ENCODE assay signal across 8 mouse cellular contexts in the genomic region with DNA sequence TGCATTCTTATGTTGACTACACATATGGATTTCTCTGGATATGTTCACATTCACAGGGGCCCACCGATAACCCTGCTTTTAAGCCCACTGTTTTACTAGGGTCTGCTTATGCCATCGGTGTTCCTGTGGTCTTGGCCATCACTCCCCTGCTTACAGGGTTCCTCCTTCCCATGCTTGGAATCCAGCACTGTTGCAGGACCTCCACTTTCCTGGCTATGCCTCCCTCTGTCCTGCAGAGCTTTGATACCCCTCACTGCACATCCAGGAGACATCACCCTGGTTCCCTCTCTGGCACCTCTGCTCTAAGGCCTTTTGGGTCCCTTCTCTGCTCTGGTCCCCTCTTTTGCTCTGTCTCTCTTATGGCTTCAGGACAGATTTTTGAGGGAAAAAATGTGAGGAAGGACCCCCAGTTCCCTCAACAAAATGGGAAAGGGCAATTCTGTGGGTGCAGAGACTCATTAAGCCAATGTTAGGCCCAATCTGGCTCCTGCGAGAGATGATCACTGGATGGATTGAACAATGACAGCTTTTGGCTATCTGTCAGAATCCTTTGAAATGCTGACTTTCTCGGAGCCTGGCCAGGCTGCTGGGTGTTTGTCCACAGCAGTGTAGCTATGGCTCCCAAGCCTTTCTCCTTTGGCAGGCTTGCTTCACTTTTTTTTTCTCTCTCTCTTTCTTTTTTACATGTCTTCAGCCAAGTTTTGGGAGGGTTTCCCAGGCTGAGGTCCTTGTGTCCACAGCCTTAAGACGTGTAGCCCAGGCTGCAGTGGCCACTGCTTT. TPM values are rescaled to one million over a fixed set of nuclear protein-coding genes. Genes with fewer than 3 reads are reported as not detected.
DNase-seq lines count a peak whose midpoint lies in the region; ATAC-seq and TF ChIP-seq lines count a peak whose summit lies in the region.

A gene (plus strand): TSS at position 706 of the 780 bp plus-strand sequence.

- no peak for ATAC-seq in intestine, postnatal 0 days
- ATAC-seq in hindbrain, embryonic 12.5 days (ENCODE audit: low FRiP score) = no peak

- no peak within 1 kb of the TSS for H3K9ac ChIP-seq in intestine, postnatal 0 days (ENCODE audit: low read depth, low read length)
- no peak within 1 kb of the TSS for H3K9ac ChIP-seq in hindbrain, embryonic 12.5 days

- H3K36me3 ChIP-seq in intestine, postnatal 0 days (ENCODE audit: control insufficient read depth, insufficient read depth) = no peaks in the 10 kb centered on the region
- H3K36me3 ChIP-seq in hindbrain, embryonic 12.5 days = no peaks in the 10 kb centered on the region

- H3K27ac ChIP-seq in intestine, postnatal 0 days (ENCODE audit: low read depth, low read length) = no peak within 1 kb of the TSS
- no peak within 1 kb of the TSS for H3K27ac ChIP-seq in hindbrain, embryonic 12.5 days

- no peaks in the 10 kb centered on the region; the same call in 1 of the 2 replicates for H3K4me1 ChIP-seq in intestine, postnatal 0 days (replicated peaks; ENCODE audit: control insufficient read depth, insufficient read depth, low read length)
- no peaks in the 10 kb centered on the region for H3K4me1 ChIP-seq in hindbrain, embryonic 12.5 days

- H3K4me3 ChIP-seq in intestine, postnatal 0 days (ENCODE audit: low read depth, low read length) = no peak within 1 kb of the TSS
- H3K4me3 ChIP-seq in hindbrain, embryonic 12.5 days = no peak within 1 kb of the TSS

- peak; percentile 7 for DNase-seq in right cerebral cortex, adult 18-20 months
- DNase-seq in right cerebral cortex, postnatal 25 days = no peak
- peak; percentile 23 to 45 for DNase-seq in cerebellum, postnatal 14 days
- peak; percentile 44 for DNase-seq in kidney, postnatal 14 days
- peak; percentile 87 for DNase-seq in skeletal muscle tissue, adult 2 months (ENCODE audit: low read depth, low spot score)
- no peak for DNase-seq in thymus, postnatal 25 days

- WGBS in intestine, postnatal 0 days = 83% methylated on average over 5 of the region's 5 CpGs
- 86% methylated on average over 5 of the region's 5 CpGs for WGBS in hindbrain, embryonic 12.5 days

- no peaks in the 10 kb centered on the region for H3K27me3 ChIP-seq in intestine, postnatal 0 days (replicated peaks; ENCODE audit: control insufficient read depth, insufficient read depth, low read length)
- H3K27me3 ChIP-seq in hindbrain, embryonic 12.5 days = no peaks in the 10 kb centered on the region

- H3K9me3 ChIP-seq in intestine, postnatal 0 days (ENCODE audit: control insufficient read depth) = no peaks in the 10 kb centered on the region
- no peaks in the 10 kb centered on the region for H3K9me3 ChIP-seq in hindbrain, embryonic 12.5 days (replicated peaks)

- TF ChIP-seq CTCF in intestine, postnatal 0 days (IDR thresholded peaks at IDR 0.05; ENCODE audit: low read depth) = no peak

- no peak within 1 kb of the TSS for H3K4me2 ChIP-seq in intestine, postnatal 0 days (replicated peaks; ENCODE audit: low read depth)
- H3K4me2 ChIP-seq in hindbrain, embryonic 12.5 days (replicated peaks) = no peak within 1 kb of the TSS

RNA-seq across cellular contexts. Expression of the gene that starts here (rescaled TPM):
- 3.5 and 4.7 TPM in 2 replicates for polyA plus RNA-seq in intestine, postnatal 0 days (2015; fragmentation: Nextera tagmentation; extraction: Ambion mirVana)
- polyA plus RNA-seq in hindbrain, embryonic 12.5 days (2016; fragmentation: Nextera tagmentation; extraction: Ambion mirVana) = 0.22 TPM in 1 of 2 replicates, not detected in the other

Comparison
In these comparisons a context has a peak if more than half of its experiments do, and no peak if none do; other contexts are left out.
1. DNase-seq: peak in right cerebral cortex, adult 18-20 months (single experiment), cerebellum, postnatal 14 days (2 of 2), kidney, postnatal 14 days (single experiment) and skeletal muscle tissue, adult 2 months (single experiment); none in right cerebral cortex, postnatal 25 days (single experiment) and thymus, postnatal 25 days (single experiment).